Mouse (Mus musculus): Measurements from ENCODE around the gene Fastk.

DNA sequence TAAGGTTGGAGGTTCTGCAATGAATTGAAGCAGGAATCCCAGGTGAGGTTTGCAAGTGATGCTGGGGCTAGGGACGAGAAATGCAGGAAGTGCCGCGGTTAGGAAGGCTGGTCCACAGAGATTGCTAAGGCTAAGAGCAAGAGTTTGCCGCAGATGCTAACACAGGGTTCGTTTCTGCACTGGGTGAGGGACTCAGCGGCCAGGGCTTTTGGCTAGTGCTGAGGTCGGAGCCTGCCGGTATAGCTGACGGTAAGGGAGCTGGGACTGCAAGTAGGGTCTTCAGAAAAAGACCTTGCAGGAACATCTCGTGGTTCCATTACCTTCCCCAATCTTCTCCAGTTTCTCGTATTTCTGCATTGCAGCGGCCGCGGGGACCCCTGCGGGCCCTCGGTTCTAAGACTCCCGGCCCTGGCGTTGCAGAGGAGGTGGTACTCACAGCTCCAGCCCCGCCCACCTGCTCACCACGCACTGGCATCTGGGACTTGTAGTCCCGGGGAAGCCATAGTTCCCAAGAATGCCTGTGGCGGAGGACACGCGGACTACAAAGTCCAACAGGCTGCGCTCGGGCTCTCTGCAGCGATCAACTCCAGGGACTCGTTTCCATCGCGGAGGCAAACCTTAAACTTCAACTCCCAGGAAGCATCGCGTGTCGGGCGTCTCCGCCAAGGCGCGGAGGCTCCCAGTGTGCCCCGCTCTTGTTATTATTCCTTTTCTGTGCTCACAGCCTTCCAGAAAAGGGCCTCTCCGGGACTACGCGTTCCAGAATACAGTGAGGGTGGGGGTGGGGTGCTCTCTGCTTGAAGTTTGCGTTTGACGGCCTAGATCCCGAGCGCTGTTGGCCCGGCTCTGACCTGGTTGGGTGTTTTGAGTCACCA is 21.7 kb downstream of the Fastk start, which contains the start of the genes Cdk5 and Slc4a2:
- TF ChIP-seq CTCF (conservative IDR thresholded peaks at IDR 0.05; ENCODE audit: insufficient read depth, insufficient read length, low read depth, low read length) (no peak), POLR2A (IDR thresholded peaks at IDR 0.05; ENCODE audit: low read depth, low read length) (peak; percentile 86)

Measured in kidney, adult 2 months (tissue).